Mouse (Mus musculus): ENCODE measurements around the gene Sphkap. TPM values are rescaled to one million over a fixed set of nuclear protein-coding genes. Genes with fewer than 3 reads are reported as not detected.

The Sphkap gene
- 0.12 TPM for total RNA-seq (2023)

DNA sequence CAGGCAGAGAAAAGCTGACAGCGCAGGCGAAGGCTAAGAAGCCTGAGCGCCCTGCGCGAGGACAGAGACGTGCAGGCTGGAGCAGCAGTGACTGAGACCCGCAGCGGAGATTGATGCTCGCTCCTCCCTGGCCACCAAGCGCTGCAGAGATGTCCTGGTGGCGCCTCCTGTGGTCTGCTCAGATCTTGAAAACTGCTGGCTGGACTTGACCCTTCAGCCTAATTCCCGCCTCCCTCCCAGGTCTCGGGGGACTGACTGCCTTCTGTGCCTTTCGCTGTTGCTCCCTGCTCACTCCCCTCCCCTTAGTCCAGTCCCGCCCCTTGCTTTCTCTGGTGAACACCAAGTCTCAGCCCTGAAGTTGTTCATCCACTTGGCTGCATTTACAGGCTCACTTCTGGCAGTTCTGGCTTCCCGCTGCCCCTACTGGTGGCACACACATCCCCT is at the start of gene Sphkap:
Sphkap (minus strand) TSS at position 180 of the 444 bp plus-strand sequence.

Other genes starting within 250 kb of the Sphkap start
- gene Daw1, start 248.4 kb downstream of the Sphkap start, total RNA-seq (2023): not detected